Mouse (Mus musculus) T-cell, adult 2 months (primary cell): ENCODE measurements around the gene Cit.

Experiments used
- DNase-seq: peaks from one replicate; pipeline ENCODE4 v3.0.0; 2022; ENCODE audit warnings: low spot score

The Cit gene

GRCm38 (mm10) chr5:116039706-116040105, 194.6 kb downstream of the Cit start:
- DNase-seq = no peak

- DNase-seq = no peak
Observed at GRCm38 (mm10) chr5:116042241-116042640, 197.2 kb downstream of the Cit start.

GRCm38 (mm10) chr5:116045581-116045980, 200.5 kb downstream of the Cit start:
- DNase-seq = no peak

GRCm38 (mm10) chr5:116046246-116046645, 201.2 kb downstream of the Cit start:
- no peak for DNase-seq

- no peak for DNase-seq
Observed at GRCm38 (mm10) chr5:116048321-116048720, 203.2 kb downstream of the Cit start.

GRCm38 (mm10) chr5:116049821-116050220, 204.7 kb downstream of the Cit start:
- DNase-seq = no peak

- no peak for DNase-seq
Observed at GRCm38 (mm10) chr5:116052171-116052570, 207.1 kb downstream of the Cit start.

GRCm38 (mm10) chr5:116052826-116053225, 207.7 kb downstream of the Cit start:
- DNase-seq = no peak
